Mouse (Mus musculus) 416B (cell line): ENCODE measurements around the gene Gm20388.
A peak's percentile ranks its signal among the peaks of the same experiment; 100 is the strongest.

Source experiments
- DNase-seq: peaks from one replicate; pipeline ENCODE4 v3.0.0; 2011; ENCODE audit warnings: low read depth

Gene Gm20388

GRCm38 (mm10) chr8:120045471-120045870, 134.8 kb downstream of the Gm20388 start:
- DNase-seq, result no peak

- DNase-seq, result no peak
Observed at GRCm38 (mm10) chr8:120046258-120047020, 135.8 kb downstream of the Gm20388 start.

- DNase-seq, result peak; percentile 89
Observed at GRCm38 (mm10) chr8:120049949-120050348, 139.3 kb downstream of the Gm20388 start.

- DNase-seq, result no peak
Observed at GRCm38 (mm10) chr8:120050376-120050775, 139.7 kb downstream of the Gm20388 start.

- no peak for DNase-seq
Observed at GRCm38 (mm10) chr8:120051006-120051405, 140.4 kb downstream of the Gm20388 start.

GRCm38 (mm10) chr8:120051908-120052307, 141.3 kb downstream of the Gm20388 start:
- no peak for DNase-seq

GRCm38 (mm10) chr8:120052318-120052717, 141.7 kb downstream of the Gm20388 start:
- DNase-seq, result no peak

GRCm38 (mm10) chr8:120054833-120055232, 144.2 kb downstream of the Gm20388 start:
- no peak for DNase-seq

- DNase-seq, result no peak
Observed at GRCm38 (mm10) chr8:120057078-120057477, 146.4 kb downstream of the Gm20388 start.

- no peak for DNase-seq
Observed at GRCm38 (mm10) chr8:120062742-120063141, 152.1 kb downstream of the Gm20388 start.

GRCm38 (mm10) chr8:120063326-120063725, 152.7 kb downstream of the Gm20388 start:
- DNase-seq, result no peak

GRCm38 (mm10) chr8:120065611-120066010, 155.0 kb downstream of the Gm20388 start:
- DNase-seq, result no peak

GRCm38 (mm10) chr8:120066226-120066625, 155.6 kb downstream of the Gm20388 start:
- no peak for DNase-seq

GRCm38 (mm10) chr8:120067936-120068668, 157.5 kb downstream of the Gm20388 start:
- DNase-seq, result no peak

GRCm38 (mm10) chr8:120071684-120072083, 161.0 kb downstream of the Gm20388 start:
- peak; percentile 66 for DNase-seq

- DNase-seq, result peak; percentile 35
Observed at GRCm38 (mm10) chr8:120072259-120072658, 161.6 kb downstream of the Gm20388 start.

GRCm38 (mm10) chr8:120072827-120073226, 162.2 kb downstream of the Gm20388 start:
- no peak for DNase-seq

- no peak for DNase-seq
Observed at GRCm38 (mm10) chr8:120074516-120074915, 163.9 kb downstream of the Gm20388 start.

GRCm38 (mm10) chr8:120075347-120075746, 164.7 kb downstream of the Gm20388 start:
- DNase-seq, result no peak

GRCm38 (mm10) chr8:120078080-120078479, 167.4 kb downstream of the Gm20388 start:
- DNase-seq, result peak; percentile 67

- no peak for DNase-seq
Observed at GRCm38 (mm10) chr8:120079361-120079760, 168.7 kb downstream of the Gm20388 start.

- no peak for DNase-seq
Observed at GRCm38 (mm10) chr8:120083261-120083660, 172.6 kb downstream of the Gm20388 start.

- no peak for DNase-seq
Observed at GRCm38 (mm10) chr8:120084783-120085182, 174.1 kb downstream of the Gm20388 start.
